Mouse (Mus musculus): ENCODE data around the gene Efl1. TPM values are rescaled to one million over a fixed set of nuclear protein-coding genes. Genes with fewer than 3 reads are reported as not detected.

Efl1 gene
- total RNA-seq, 2 experiments from 2014 or later: 16.3 to 17.4 TPM

DNA sequence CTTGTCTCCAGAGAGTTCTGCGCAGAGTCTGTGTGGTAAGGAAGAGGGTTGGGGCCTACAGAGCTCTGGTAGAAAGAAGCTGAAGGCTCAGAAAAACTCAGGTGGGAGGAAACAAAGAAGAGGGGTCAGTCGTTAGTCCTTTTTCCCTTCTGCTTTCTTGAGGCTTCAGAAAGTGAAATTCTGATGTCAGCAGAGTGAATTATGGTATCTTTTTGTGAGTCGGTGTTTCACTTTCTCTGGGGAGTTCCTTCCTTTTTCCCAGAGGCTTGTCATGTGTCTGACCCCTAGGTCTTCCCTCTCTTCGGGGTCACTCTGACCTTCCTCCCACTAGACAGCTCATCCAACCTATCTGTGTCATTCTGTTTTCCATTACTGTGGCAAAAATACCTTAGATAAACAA, 153.8 kb downstream of the Efl1 start:
- no peak for DNase-seq (ENCODE audit: extremely low spot score in 1 of 2, low spot score in 1 of 2)

DNA sequence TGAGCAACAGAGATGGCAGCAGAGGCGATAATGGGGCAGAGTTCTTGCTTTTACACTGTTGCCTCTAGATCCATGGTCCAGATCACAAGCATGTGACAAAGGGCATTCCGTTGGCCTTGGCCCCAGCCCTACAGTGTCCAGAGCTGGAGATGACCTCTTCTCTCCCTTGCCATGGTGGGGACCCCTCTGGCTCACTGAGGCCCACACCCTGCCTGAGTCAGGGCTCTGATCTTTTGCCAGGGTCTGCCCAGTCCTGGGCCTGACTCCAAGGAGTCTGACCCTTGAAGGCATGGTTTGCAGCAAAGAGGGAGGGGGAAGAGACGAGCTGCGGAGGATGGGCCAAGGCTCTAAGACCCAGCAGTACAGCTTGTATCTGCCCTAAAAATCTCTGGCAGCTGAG, 159.8 kb downstream of the Efl1 start:
- DNase-seq (ENCODE audit: extremely low spot score in 1 of 2, low spot score in 1 of 2): no peak

DNA sequence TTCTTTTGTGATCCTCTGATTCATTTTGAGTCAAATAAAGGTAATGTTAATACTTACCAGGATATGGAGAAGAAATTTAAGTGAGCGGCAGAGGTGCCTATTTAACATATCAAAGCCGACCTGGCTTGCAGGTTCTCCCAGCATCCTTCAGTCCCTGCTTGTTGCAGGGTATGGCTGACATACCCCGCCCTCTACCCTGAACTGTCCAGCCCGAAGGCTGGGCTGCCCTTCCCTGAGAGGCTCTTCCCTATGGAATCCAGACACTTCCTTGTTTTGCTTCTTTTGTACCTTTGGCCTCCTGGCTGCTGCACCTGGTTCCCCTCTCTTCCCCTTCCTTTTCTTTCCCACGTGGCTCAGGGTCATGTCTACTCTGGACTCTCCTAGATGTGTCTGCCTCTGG, 160.7 kb downstream of the Efl1 start:
- DNase-seq (ENCODE audit: extremely low spot score in 1 of 2, low spot score in 1 of 2): no peak

DNA sequence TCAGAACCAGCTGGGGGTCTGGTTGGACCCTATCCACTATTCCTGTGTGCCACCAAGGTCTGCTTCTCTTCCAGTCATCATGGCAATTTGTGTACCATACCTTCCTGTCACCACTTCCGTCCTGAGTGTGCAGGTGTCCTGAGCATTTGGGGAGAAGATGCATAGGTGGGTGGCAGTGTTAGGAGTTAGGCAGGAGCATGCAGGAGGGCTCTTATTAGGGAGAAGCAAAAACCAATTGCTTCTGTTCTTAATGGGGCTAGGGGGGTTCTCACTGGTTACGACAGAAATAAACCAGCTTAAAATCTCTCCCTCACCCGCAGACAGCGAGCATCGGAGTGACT, 162.4 kb downstream of the Efl1 start:
- no peak for DNase-seq (ENCODE audit: extremely low spot score in 1 of 2, low spot score in 1 of 2)

DNA sequence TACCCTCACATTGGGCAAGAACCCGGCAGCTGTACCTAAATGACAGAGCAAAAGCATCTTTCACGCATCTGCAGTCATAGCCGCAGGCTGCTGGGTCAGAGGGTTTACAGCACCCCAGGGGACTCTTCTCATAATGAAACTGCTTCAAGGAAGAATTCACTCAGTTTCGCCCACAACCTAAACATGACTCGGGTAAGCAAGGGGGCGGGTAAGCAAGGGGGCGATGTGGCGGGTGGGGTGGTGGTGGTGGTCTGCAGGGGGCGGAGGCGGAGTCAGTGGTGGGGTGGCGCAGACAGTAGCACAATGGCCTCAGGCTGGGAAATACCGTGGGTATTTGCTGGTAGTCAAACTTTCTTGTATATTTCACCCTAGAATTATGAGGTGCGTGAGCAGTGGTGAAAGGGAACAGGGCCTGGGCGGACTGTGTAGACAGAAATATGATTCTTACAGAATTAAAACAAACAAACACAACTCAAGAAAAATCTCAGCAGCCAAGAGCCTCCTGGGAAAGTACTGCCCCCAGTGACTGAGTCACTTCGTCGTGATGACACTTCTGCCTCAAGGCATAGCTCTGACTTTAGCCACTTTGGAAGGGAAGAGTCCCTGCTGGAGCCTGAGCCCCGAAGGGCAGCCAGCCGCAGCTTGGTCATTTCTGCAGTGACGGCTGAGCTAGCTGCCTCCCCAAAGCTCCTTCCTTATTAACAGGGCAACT, 162.9 kb downstream of the Efl1 start:
- no peak for DNase-seq (ENCODE audit: extremely low spot score in 1 of 2, low spot score in 1 of 2)

DNA sequence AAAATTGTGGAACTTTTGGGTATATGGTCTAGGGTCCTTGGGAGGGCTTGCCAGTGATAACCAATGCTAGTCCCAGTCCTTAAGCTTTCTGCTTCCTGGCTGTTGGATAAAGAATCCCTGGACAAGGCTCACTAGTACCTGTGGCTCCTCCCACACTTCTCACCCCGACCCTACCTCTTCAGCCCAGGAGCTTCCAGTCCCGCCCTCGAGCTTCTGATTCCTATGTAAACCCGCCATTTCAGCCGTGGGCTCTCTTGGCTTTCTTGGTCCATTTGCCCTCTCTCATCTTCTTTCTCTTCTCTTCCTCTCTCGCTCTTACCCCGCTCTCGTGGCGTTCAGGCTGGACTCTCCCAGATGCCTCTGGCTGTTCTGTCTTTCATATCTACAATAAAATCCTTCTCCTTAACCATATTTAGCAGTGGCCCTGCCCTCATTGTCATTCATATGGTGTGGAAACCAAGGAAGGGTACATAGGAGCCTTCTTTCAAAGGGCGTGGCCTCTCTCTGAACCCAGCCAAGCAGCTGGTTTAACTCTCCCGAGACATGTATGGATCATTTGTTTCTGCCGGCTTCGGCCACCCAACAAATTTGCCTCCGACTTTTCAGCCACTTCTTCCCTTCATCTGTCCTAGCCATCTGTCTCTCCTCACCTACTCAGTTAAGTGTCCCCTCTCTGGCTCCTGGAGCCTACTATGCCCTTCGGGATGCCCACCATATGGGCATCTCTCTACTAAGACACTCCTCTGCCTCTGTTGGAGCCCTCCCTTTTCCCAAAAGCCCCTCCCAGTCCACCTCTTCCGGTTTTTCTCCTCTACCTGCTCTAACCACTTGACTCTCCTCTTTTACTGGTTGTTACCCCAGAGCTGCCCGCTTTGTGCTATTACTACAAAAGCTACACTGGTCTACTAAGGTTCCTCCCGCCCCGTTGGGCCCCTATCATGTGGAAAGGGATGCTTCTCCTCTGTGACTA, 164.1 kb downstream of the Efl1 start:
- no peak for DNase-seq (ENCODE audit: extremely low spot score in 1 of 2, low spot score in 1 of 2)

DNA sequence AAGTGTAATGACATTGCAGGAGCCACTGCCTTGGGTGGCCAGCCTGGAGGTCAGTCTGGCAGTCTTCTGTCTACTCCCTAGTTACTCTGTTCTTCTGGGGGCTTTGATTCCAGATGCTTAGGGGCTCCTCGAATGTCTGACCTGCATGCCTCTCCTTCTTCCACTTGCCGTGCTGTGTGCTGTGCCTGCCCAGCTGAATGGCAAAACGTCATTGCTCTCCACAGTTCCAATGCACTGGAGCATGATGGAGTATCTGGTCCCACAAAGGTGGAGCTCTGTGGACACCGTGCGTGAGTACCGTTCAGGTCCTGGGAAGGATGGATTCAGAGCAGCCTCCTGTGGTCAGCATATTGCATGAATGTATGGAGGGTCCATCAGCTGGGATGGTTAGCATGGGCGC, 171.1 kb downstream of the Efl1 start:
- DNase-seq (ENCODE audit: extremely low spot score in 1 of 2, low spot score in 1 of 2): no peak

DNA sequence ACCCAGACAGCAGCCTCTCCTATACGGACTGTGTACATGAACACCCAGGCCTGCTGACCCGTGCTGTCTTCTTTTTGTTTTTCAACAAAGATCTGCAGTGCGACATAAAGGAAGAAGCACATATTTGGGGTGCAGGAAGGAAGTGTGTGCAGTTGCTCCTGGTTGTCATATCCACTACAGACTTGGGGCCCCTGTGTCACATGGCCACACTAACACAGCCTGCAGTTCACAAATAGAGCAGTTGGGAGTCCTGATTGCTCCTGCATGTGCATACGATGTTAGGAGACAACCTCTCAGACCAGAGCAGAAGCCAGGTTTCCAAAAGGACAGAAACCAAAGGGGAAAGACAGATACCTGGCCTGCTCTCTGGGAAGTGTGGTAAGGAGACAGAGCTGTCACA, 172.2 kb downstream of the Efl1 start:
- no peak for DNase-seq (ENCODE audit: extremely low spot score in 1 of 2, low spot score in 1 of 2)

DNA sequence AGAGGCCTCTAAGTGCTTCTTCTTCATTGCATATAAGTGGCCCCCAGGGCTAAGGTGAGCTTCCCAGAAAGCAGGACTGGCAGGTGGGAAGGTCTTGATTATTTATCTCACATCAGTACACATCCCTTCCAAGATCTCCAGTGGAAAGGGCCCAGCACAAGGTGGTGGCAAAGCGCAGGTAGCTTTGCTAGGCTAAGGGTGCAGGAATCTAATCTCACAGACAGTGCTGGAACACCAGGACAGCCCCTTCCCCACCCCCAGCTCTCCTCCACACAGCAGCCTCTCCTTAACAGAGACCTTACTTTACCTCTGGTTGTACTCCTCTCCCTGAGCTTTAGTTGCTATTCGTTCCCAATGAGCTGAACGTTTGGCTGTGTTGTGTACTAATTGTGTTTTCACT, 173.1 kb downstream of the Efl1 start:
- DNase-seq (ENCODE audit: extremely low spot score in 1 of 2, low spot score in 1 of 2): no peak

DNA sequence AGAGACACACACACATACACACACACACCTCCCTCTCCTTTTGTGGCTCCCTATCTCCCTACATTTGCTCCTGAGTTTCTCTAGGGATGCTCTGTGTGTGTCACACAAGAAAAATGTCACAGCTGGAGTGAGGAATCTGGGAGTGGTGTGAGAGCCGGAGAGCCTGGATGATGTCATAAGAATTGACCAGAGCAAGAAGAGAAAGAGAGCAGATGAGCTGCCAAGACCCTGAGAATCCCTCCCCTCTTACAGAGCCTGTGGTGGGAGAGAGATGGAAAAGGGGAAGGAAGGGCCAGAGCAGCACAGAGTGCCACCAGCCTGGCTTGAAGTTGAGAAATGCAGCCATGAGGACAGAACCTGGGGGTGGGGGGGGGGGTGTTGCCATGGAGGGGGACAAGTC, 174.1 kb downstream of the Efl1 start:
- no peak for DNase-seq (ENCODE audit: extremely low spot score in 1 of 2, low spot score in 1 of 2)

Other genes with a start within 250 kb of the Efl1 start
- 10 to 100 TPM in 1 of 2 experiments, 1 to 10 TPM in 1; 8.6 to 10.3 TPM for gene Saxo2, start 86 bp upstream of the Efl1 start, total RNA-seq (2021)
- 10 to 100 TPM; 25.8 to 29.3 TPM for gene Mex3b, start 218.7 kb downstream of the Efl1 start, total RNA-seq (2021)

Data from layer of hippocampus, postnatal 25 days (tissue).